Mouse (Mus musculus): ENCODE results near the gene Sash1.

DNA sequence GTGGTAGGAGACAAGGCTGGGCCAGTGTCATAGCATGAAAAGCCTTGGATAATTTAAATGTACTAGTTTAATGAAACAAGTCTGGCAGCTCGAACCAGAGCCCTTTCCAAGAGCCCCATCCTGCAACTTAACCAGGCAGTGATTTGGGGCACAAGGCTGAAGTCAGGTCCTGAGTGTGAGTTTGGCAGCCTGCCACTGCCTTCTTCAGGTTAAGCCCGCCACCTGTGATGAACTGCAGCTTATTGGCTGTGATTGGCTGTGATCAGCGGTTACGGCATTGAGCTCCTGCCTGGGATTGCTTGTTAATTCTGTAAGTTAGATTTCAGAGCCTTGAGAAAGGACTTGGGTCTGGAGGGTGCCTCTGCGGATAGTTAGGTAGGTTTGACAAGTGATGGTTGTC, 168.7 kb downstream of the Sash1 start:
- TF ChIP-seq CTCF (IDR thresholded peaks at IDR 0.05; ENCODE audit: control insufficient read depth, insufficient read depth, insufficient read length) (no peak), USF1 (IDR thresholded peaks at IDR 0.05; ENCODE audit: low read depth) (no peak), MYOD1 (IDR thresholded peaks at IDR 0.05; ENCODE audit: control insufficient read depth, insufficient read length, low read depth) (no peak), MYOG (IDR thresholded peaks at IDR 0.05; ENCODE audit: control insufficient read depth, extremely low read depth, insufficient read length) (no peak), MAX (IDR thresholded peaks at IDR 0.05) (no peak), FOSL1 (IDR thresholded peaks at IDR 0.05; ENCODE audit: insufficient read depth, low read length, poor library complexity, severe bottlenecking) (no peak), CEBPB (IDR thresholded peaks at IDR 0.05; ENCODE audit: low read depth) (no peak)

Data from C2C12 (cell line).